Mouse (Mus musculus): ENCODE data around the gene 4930512M02Rik. TPM values are rescaled to one million over a fixed set of nuclear protein-coding genes. Genes with fewer than 3 reads are reported as not detected.

Gene 4930512M02Rik
- polyA plus RNA-seq, 1 experiment from 2014 or later: not detected

DNA sequence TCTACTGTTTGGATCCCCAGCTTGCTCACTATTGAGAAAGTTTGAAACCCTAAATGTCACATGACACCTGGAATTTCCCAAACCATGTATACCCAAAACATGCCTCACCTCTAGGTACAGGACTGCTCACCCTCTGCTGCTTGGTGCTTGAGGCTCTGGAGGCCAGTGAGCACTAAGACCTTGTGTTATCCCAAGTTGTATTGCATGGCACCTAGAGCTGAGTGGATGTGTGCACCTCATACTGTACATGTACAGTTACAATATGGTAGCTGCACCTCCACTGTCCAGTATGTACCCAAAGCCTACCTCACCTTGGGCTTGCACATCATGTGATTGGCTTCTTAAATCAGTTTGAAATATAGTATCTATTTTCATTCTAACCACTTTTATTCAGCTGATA, 16.7 kb upstream of the 4930512M02Rik start:
- no peaks in the 10 kb centered on the region for H3K27me3 ChIP-seq
- H3K9me3 ChIP-seq (replicated peaks): no peaks in the 10 kb centered on the region
- ATAC-seq (replicated peaks; ENCODE audit: low FRiP score): no peak
- no peak overlapping the region for H3K27ac ChIP-seq
- no peaks in the 10 kb centered on the region for H3K4me1 ChIP-seq
- no peak overlapping the region for H3K9ac ChIP-seq
- H3K36me3 ChIP-seq: no peaks in the 10 kb centered on the region
- H3K4me3 ChIP-seq (replicated peaks): no peak overlapping the region
- no peak overlapping the region for H3K4me2 ChIP-seq

DNA sequence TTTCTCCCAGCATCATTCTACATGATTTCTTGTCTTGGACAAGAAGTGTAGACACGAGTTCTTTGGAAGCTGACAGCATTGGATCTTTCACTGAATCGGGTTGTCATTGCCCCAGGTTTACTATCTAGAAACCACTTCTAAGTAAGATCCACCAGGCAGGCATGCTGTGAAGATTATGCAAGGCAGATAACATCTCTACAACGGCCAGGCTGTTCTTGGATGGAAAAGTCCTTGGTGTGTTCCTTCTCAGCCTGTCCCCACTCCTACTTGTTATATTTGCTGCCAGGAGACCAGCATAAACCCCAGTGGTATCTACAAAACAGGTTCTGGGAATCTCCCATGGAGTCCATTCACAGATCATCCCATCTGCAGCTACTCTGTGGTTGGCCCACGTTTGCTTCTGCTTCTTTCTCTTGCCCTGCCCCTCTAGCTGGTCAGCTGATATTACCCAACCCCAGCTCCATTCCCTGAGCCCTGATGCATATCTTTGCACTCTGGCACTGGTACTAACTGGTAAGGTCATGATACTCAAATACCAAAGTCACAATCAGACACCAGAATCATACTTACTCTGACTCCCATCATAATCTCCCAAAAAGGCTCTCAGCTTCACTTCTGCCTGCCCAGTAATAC, 3.4 kb downstream of the 4930512M02Rik start:
- no peak overlapping the region for H3K4me3 ChIP-seq (replicated peaks)
- H3K36me3 ChIP-seq: no peaks in the 10 kb centered on the region
- no peak overlapping the region for H3K27ac ChIP-seq
- H3K4me1 ChIP-seq: no peaks in the 10 kb centered on the region
- no peak for ATAC-seq (replicated peaks; ENCODE audit: low FRiP score)
- no peak overlapping the region for H3K4me2 ChIP-seq
- 65% methylated on average over 4 of the region's 4 CpGs for WGBS
- no peaks in the 10 kb centered on the region for H3K27me3 ChIP-seq
- no peaks in the 10 kb centered on the region for H3K9me3 ChIP-seq (replicated peaks)
- no peak overlapping the region for H3K9ac ChIP-seq

DNA sequence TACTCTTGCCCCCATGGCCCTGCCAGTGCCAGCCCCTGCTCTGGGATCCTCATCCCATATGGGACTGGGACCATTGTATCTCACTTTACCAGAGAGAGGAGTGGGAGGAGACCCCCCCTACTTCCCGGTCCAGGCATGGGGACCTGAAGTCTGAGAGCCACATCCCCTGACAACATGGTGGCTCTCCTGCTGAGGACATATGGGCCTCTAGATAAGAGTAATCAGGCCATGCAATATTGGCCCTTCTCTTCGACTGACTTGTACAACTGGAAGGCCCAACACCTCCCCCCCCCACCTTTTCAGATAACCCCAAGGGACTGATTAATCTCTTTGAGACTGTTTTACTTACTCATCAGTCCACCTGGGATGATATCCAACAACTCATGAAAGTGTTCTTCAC, 18.4 kb downstream of the 4930512M02Rik start:
- Histone ChIP-seq H3K36me3 (no peaks in the 10 kb centered on the region), H3K27ac (no peak overlapping the region), H3K4me1 (no peaks in the 10 kb centered on the region), H3K4me3 (replicated peaks) (no peak overlapping the region), H3K4me2 (no peak overlapping the region), H3K27me3 (no peaks in the 10 kb centered on the region), H3K9ac (no peak overlapping the region), H3K9me3 (replicated peaks) (peaks cover 18% of the 10 kb centered on the region)
- ATAC-seq (replicated peaks; ENCODE audit: low FRiP score): no peak
- 89% methylated on average over 2 of the region's 2 CpGs for WGBS

DNA sequence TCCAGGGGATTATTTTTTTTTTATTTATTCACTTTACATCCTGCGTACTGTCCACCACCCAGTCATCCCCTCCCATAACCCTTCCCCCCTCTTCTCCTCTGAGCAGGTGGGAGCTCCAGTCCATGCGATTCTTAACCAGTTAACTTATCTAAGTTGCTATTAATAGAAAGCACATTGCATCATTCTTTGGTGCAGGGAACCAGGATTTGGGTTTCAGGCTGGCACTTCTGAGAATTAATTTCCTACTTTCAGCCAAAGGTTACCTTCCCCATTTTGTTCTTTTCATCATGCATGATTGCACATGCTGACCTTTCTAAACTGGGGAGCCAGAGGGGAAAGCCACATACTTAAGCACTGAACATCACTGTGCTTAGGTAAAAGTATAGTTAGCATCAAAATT, 40.3 kb downstream of the 4930512M02Rik start:
- H3K36me3 ChIP-seq: no peaks in the 10 kb centered on the region
- ATAC-seq (replicated peaks; ENCODE audit: low FRiP score): no peak
- 66% methylated on average over 2 of the region's 2 CpGs for WGBS
- H3K27me3 ChIP-seq: no peaks in the 10 kb centered on the region
- H3K4me2 ChIP-seq: no peak overlapping the region
- H3K9me3 ChIP-seq (replicated peaks): no peaks in the 10 kb centered on the region
- no peak overlapping the region for H3K9ac ChIP-seq
- H3K4me1 ChIP-seq: no peaks in the 10 kb centered on the region
- no peak overlapping the region for H3K27ac ChIP-seq
- no peak overlapping the region for H3K4me3 ChIP-seq (replicated peaks)

DNA sequence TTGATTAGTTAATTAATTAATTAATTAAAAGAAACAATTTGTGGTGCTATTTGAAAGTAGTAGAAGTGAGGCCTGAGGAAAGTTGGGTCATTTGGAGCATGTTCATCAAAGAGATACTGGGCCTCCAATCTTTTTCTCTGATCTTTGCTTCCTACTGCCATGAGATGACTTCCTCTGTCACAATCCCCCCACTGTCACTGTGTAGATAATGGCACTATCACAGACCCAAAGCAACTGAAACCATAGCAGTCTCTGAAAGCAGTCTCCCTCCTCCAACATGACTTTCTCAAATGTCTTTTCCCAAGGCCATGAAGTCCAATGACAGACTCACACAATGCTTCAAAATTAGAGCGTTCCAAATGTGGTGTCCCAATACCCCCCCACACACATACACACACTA, 41.2 kb downstream of the 4930512M02Rik start:
- no peak overlapping the region for H3K4me3 ChIP-seq (replicated peaks)
- no peak for ATAC-seq (replicated peaks; ENCODE audit: low FRiP score)
- H3K27me3 ChIP-seq: no peaks in the 10 kb centered on the region
- no peaks in the 10 kb centered on the region for H3K9me3 ChIP-seq (replicated peaks)
- H3K4me2 ChIP-seq: no peak overlapping the region
- 97% methylated on average over 1 of the region's 1 CpGs for WGBS
- H3K36me3 ChIP-seq: no peaks in the 10 kb centered on the region
- H3K9ac ChIP-seq: no peak overlapping the region
- no peak overlapping the region for H3K27ac ChIP-seq
- H3K4me1 ChIP-seq: no peaks in the 10 kb centered on the region

DNA sequence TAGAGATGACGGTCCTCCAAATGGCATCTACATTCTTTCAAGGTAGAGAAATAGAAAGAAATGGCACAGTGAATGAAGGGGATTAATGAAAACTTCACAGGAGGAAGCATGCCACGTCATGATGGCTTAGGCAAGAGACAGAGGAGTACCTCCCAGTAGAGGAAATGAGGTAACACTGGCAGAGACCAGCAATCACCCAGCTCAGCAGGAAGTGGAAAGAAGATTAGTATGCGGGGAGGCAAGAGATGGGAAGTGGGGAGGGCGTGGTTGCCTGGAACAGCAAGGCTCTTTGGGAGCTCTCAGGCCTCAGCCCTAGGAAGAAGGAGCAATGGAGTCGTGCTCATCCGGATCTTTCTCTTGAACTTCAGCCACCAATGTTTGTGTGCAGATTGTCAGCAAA, 53.9 kb downstream of the 4930512M02Rik start:
- no peak overlapping the region for H3K4me3 ChIP-seq (replicated peaks)
- H3K4me2 ChIP-seq: no peak overlapping the region
- no peaks in the 10 kb centered on the region for H3K4me1 ChIP-seq
- H3K9me3 ChIP-seq (replicated peaks): no peaks in the 10 kb centered on the region
- 68% methylated on average over 6 of the region's 6 CpGs for WGBS
- no peak for ATAC-seq (replicated peaks; ENCODE audit: low FRiP score)
- no peaks in the 10 kb centered on the region for H3K36me3 ChIP-seq
- H3K9ac ChIP-seq: no peak overlapping the region
- no peak overlapping the region for H3K27ac ChIP-seq
- H3K27me3 ChIP-seq: no peaks in the 10 kb centered on the region

DNA sequence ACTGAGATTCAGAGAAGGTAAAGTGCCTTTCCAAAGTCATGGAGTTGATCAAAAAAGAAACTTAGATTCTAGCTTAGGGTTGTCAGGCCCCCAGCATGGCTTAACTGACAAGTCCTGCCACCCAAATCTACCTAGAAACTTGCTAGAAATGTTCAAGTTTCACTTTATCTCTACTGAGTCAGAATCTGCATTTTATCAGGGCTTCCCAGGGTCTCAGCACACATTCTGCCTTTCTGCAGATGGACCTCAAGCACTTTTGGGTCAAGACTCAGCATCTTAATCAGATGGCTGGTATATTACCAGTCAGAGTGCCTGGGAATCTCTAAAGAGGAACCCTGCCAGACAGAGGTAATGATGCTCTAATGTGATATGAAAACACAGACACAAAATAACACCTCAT, 56.9 kb downstream of the 4930512M02Rik start:
- H3K27ac ChIP-seq: no peak overlapping the region
- no peaks in the 10 kb centered on the region for H3K36me3 ChIP-seq
- H3K4me2 ChIP-seq: no peak overlapping the region
- no peaks in the 10 kb centered on the region for H3K27me3 ChIP-seq
- ATAC-seq (replicated peaks; ENCODE audit: low FRiP score): no peak
- H3K4me1 ChIP-seq: no peaks in the 10 kb centered on the region
- H3K4me3 ChIP-seq (replicated peaks): no peak overlapping the region
- H3K9ac ChIP-seq: no peak overlapping the region
- H3K9me3 ChIP-seq (replicated peaks): no peaks in the 10 kb centered on the region

DNA sequence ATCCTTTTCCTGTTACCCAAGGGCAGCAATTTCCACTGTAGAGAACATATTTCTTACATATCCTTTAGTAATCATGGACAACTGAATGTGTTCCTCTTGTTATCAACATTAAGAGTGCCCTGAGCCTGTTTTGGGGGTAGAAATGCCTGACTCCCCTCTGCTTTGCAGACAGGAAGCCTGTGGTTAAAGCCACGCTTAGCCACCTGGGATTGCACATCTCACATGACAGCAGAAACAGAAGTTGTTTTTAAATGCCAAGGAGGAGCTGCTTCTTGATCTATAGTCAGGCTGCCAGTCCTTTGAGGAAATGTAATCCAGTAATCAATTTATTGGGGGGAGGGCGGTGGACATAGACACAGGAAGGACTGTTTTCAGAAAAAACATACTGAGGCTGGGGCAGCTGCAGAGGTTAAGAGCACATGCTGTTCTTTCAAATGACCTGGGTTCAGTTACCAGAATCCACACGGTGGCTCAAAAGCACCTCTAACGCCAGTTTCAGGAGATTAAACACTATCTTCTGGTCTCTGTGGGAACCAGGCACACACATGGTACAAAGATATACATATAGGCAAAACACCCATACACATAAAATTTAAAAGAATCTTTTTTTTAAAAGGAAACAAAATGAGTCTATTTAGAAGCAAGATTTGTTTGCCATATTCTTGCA, 58.0 kb downstream of the 4930512M02Rik start:
- WGBS: 14% methylated on average over 4 of the region's 4 CpGs
- no peak overlapping the region for H3K4me3 ChIP-seq (replicated peaks)
- no peak overlapping the region for H3K4me2 ChIP-seq
- H3K27ac ChIP-seq: no peak overlapping the region
- H3K4me1 ChIP-seq: no peaks in the 10 kb centered on the region
- ATAC-seq (replicated peaks; ENCODE audit: low FRiP score): no peak
- no peaks in the 10 kb centered on the region for H3K36me3 ChIP-seq
- no peaks in the 10 kb centered on the region for H3K27me3 ChIP-seq
- H3K9ac ChIP-seq: no peak overlapping the region
- no peaks in the 10 kb centered on the region for H3K9me3 ChIP-seq (replicated peaks)

DNA sequence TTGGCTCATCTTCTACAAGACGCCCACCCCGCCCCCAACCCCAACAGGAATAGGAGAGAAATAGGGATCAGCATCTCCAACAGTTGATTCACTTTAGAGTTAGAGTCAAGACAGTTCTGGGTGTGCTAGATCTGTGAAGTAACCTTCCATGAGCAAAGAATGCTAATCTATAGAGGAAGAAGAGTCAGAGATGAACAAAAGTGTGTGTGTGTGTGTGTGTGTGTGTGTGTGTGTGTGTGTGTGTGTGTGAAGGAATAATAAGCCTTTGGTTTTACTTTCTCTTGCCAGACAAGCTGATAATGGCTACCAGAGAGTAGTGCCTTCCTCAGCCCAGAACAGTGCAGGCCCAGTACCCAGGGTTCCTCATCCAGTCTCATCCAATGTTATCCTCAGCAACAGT, 59.6 kb downstream of the 4930512M02Rik start:
- Histone ChIP-seq H3K27ac (no peak overlapping the region), H3K9me3 (replicated peaks) (no peaks in the 10 kb centered on the region), H3K9ac (no peak overlapping the region), H3K4me3 (replicated peaks) (no peak overlapping the region), H3K4me2 (no peak overlapping the region), H3K36me3 (no peaks in the 10 kb centered on the region), H3K27me3 (no peaks in the 10 kb centered on the region), H3K4me1 (0 out of 2 replicates have a peak, but pooled peaks cover 2% of the 10 kb centered on the region)
- ATAC-seq (replicated peaks; ENCODE audit: low FRiP score): no peak
- 94% methylated on average over 2 of the region's 2 CpGs for WGBS

DNA sequence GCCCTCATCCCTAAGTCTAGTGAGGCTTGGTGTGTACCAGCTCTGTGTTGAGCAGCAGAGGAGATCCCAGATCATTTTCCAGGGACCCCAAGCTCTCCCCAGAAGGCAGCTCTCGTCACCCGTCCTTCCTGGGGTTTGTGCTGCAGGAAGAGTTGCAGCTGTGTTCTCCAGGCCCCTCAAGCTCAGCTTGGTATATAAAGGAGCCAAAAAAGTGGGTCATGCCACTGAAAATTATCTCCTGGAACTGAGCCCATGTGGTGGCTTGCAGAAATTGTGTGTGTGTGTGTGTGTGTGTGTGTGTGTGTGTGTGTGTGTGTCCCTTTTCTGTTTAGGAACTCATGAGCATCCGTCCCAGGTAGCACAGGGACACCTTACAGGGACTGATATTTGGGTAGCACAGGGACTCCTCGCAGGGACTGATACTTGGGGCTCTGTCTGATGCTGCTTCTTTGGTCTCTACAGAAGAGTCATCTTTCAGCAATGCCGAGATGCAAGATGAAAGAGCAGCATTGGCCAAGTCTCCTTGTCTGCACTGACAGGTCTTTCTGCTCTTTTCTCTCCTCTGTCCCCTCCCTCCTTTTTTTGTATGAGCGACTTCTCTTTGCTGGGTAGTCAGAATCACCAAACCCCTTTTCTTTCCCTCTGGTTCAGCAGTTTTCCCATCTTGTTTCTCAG, 62.4 kb downstream of the 4930512M02Rik start:
- Histone ChIP-seq H3K27me3 (no peaks in the 10 kb centered on the region), H3K9me3 (replicated peaks) (no peaks in the 10 kb centered on the region), H3K4me1 (0 out of 2 replicates have a peak, but pooled peaks cover 2% of the 10 kb centered on the region), H3K9ac (no peak overlapping the region), H3K36me3 (no peaks in the 10 kb centered on the region), H3K4me2 (no peak overlapping the region), H3K27ac (no peak overlapping the region), H3K4me3 (replicated peaks) (no peak overlapping the region)
- no peak for ATAC-seq (replicated peaks; ENCODE audit: low FRiP score)
- 67% methylated on average over 6 of the region's 6 CpGs for WGBS

DNA sequence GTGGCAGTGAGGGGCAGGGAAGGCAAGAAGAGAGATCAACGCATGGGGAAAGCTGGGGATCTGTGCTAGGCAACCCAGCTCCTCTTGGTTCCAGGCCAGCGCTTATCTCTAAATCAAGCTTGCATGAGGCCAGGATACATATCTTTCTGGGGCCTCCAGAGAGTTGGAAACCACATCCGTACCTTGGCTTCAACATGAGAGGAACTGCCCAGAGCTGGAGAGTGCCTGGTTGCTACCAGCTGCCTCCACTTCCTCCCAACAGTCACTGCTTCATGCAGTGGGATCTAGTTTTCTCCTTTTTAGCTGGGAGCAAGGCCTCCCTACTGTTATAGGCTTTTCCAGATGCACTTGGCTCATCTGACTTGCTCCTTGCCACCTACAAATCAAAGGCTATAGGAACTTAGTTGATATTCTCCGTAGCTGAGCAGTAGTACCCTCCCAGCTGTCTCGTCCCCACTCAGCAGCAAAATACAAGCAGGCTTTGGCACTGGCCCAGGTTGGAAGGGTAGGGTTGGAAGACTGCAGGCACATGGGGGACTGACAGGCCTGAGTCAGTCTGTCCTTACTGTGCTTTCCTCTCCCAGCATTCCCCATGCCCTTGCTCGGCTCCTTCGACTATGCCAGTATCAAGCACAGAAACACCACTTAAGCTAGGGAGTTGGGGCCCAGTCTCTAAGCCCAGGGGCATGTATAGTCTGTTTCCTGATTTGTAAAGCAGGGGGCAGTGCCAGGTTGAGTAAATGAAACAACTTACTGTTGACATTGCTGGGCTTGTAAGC, 63.2 kb downstream of the 4930512M02Rik start:
- WGBS: 73% methylated on average over 7 of the region's 7 CpGs
- H3K4me2 ChIP-seq: no peak overlapping the region
- H3K4me1 ChIP-seq: 0 out of 2 replicates have a peak, but pooled peaks cover 2% of the 10 kb centered on the region
- H3K9ac ChIP-seq: no peak overlapping the region
- H3K27me3 ChIP-seq: no peaks in the 10 kb centered on the region
- H3K36me3 ChIP-seq: no peaks in the 10 kb centered on the region
- 0 out of 2 replicates have a peak, but pooled peaks have one; percentile 46 for ATAC-seq (replicated peaks; ENCODE audit: low FRiP score)
- H3K9me3 ChIP-seq (replicated peaks): no peaks in the 10 kb centered on the region
- H3K27ac ChIP-seq: no peak overlapping the region
- H3K4me3 ChIP-seq (replicated peaks): no peak overlapping the region

DNA sequence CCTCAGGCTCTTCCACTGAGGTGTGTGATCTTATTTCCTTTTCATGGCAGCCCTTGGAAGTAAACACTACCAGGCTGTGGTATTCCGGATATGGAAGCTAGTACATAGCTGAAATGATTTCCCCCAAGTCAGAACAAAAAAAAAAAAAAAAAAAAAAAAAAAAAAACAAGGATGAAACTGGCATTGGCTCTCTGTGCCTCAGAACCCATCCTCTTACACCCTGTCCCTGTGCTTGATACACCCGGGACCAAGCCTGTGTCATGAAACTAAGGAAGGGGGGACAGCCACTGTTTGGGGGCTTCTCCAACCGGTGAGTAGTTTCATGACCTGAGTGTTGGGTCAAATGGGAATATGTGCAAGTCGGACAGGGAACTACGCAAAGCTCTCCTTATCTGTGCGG, 66.5 kb downstream of the 4930512M02Rik start:
- no peak overlapping the region for H3K9ac ChIP-seq
- 89% methylated on average over 6 of the region's 6 CpGs for WGBS
- no peaks in the 10 kb centered on the region for H3K27me3 ChIP-seq
- 0 out of 2 replicates have a peak, but pooled peaks cover 2% of the 10 kb centered on the region for H3K4me1 ChIP-seq
- no peak overlapping the region for H3K4me3 ChIP-seq (replicated peaks)
- H3K9me3 ChIP-seq (replicated peaks): no peaks in the 10 kb centered on the region
- H3K36me3 ChIP-seq: no peaks in the 10 kb centered on the region
- H3K27ac ChIP-seq: no peak overlapping the region
- ATAC-seq (replicated peaks; ENCODE audit: low FRiP score): no peak
- no peak overlapping the region for H3K4me2 ChIP-seq
